Mouse (Mus musculus) heart, adult 2 months (tissue): ENCODE data around the gene Gmps. TPM values are rescaled to one million over a fixed set of nuclear protein-coding genes. Genes with fewer than 3 reads are reported as not detected.

Source experiments
- DNase-seq, 2 experiments: peaks; one replicate each; pipeline ENCODE4 v3.0.0; 2021
- H3K27ac ChIP-seq: fragments of 200-600 bp; 2 replicates; pipeline ENCODE4 v1.8.1; 2022
- H3K27me3 ChIP-seq: fragments of 200-500 bp; 2 replicates; pipeline ENCODE4 v1.6.1; 2012; ENCODE audit warnings: mild to moderate bottlenecking, low read length, inconsistent platforms, mixed read lengths; ENCODE audit not compliant: control insufficient read depth, insufficient read depth
- H3K36me3 ChIP-seq: fragments of 200-500 bp; 2 replicates; pipeline ENCODE4 v1.6.1; 2012; ENCODE audit warnings: low read length, inconsistent platforms; ENCODE audit not compliant: control insufficient read depth, insufficient read depth
- H3K4me1 ChIP-seq: fragments of 200-500 bp; 2 replicates; pipeline ENCODE4 v1.6.1; 2011; ENCODE audit warnings: low read length; ENCODE audit not compliant: control insufficient read depth, insufficient read depth
- H3K4me3 ChIP-seq: fragments of 200-600 bp; 2 replicates; pipeline ENCODE4 v1.8.1; 2022
- H3K79me2 ChIP-seq: fragments of 200-500 bp; replicated peaks from 2 replicates; pipeline ENCODE4 v1.6.1; 2012; ENCODE audit warnings: mild to moderate bottlenecking, inconsistent platforms, low read length, moderate library complexity, mixed read lengths; ENCODE audit not compliant: control insufficient read depth, insufficient read depth
- H3K9ac ChIP-seq: fragments of 200-500 bp; 2 replicates; pipeline ENCODE4 v1.6.1; 2012; ENCODE audit warnings: low read depth, mild to moderate bottlenecking, control low read depth, inconsistent platforms, low read length, mixed read lengths
- CTCF ChIP-seq: fragments of 200-600 bp; IDR thresholded peaks from 2 replicates; pipeline ENCODE4 v1.8.1; 2022; ENCODE audit warnings: antibody characterized with exemption, mild to moderate bottlenecking, moderate library complexity
- EP300 ChIP-seq: fragments of 200-500 bp; IDR thresholded peaks from 2 replicates; pipeline ENCODE4 v1.6.1; 2011; ENCODE audit warnings: low read depth, low read length, control low read depth; ENCODE audit not compliant: insufficient read depth
- POLR2A ChIP-seq: fragments of 200-500 bp; IDR thresholded peaks from 2 replicates; pipeline ENCODE4 v1.6.1; 2011; ENCODE audit warnings: mild to moderate bottlenecking, low read depth, low read length, control low read depth; ENCODE audit not compliant: insufficient read depth
- WGBS: fragments of 180-500 bp; shearing (Covaris S2); methylation state at CpG from one replicate; pipeline ENCODE4 v1.1.7; 2018; 5-methylcytosine and 5-hydroxymethylcytosine counted together
- intact Hi-C: fragments of 180-260 bp; cut with DNase I; formaldehyde crosslinking; loops from one replicate; pipeline ENCODE4 v1.15.1; 2025
- polyA plus RNA-seq: library from polyadenylated mRNA; depleted of rRNA; stranded (reverse); fragments of >200 nt; gene quantifications from 2 replicates; pipeline ENCODE4 v1.2.3, GENCODE M21; 2012; rRNA removed
- total RNA-seq, 2 experiments: library from RNA; stranded (reverse); gene quantifications; 2 replicates each; pipeline ENCODE4 v1.2.3; 2021

The Gmps gene
- total and polyA plus RNA-seq, 3 experiments = 4.4 to 27.4 (median 24.6) TPM

- no peaks in the 10 kb centered on the region for H3K79me2 ChIP-seq
- 13% methylated on average over 25 of the region's 25 CpGs for WGBS
- 0 out of 2 replicates have a peak, but pooled peaks have one; percentile 22 for TF ChIP-seq EP300
- TF ChIP-seq POLR2A = no peak
- TF ChIP-seq CTCF = peak; percentile 91
- H3K4me1 ChIP-seq = no peaks in the 10 kb centered on the region
- intact Hi-C loops = loop anchor here (1.0 to 2.0 kb wide), 2 partner anchors 267 to 751 kb away; no protein-coding TSS in a partner anchor
- H3K27me3 ChIP-seq = no peaks in the 10 kb centered on the region
- DNase-seq = peak; percentile 76 to 89
- H3K27ac ChIP-seq = no peak overlapping the region
- H3K9ac ChIP-seq = peak overlapping the region; percentile 80
- H3K36me3 ChIP-seq = no peaks in the 10 kb centered on the region
- peak overlapping the region; percentile 54 for H3K4me3 ChIP-seq
These were observed 64.2 kb downstream of the Gmps start for GRCm38 (mm10) chr3:64039818-64040784.

Other genes with a start within 250 kb of the Gmps start
- gene Plch1, start 76.6 kb upstream of the Gmps start, total RNA-seq = under 1 TPM in 1 of 2 experiments, not detected in 1; 0.07 TPM
- gene Plch1, start 76.6 kb upstream of the Gmps start, polyA plus RNA-seq = 0.14 TPM in 1 of 2 replicates, not detected in the other
- gene E130311K13Rik, start 46.6 kb upstream of the Gmps start, total RNA-seq = 10 to 100 TPM; 10.9 to 11.8 TPM
- 3.3 and 3.9 TPM in 2 replicates for gene E130311K13Rik, start 46.6 kb upstream of the Gmps start, polyA plus RNA-seq
- gene Slc33a1, start 11.3 kb upstream of the Gmps start, total RNA-seq = 10 to 100 TPM; 10.9 to 13.4 TPM
- gene Slc33a1, start 11.3 kb upstream of the Gmps start, polyA plus RNA-seq = 6.0 and 11.8 TPM in 2 replicates
- not detected for gene Vmn2r1, start 105.4 kb downstream of the Gmps start, total RNA-seq
- not detected in 2 replicates for gene Vmn2r1, start 105.4 kb downstream of the Gmps start, polyA plus RNA-seq
- not detected for gene Vmn2r2, start 165.8 kb downstream of the Gmps start, total RNA-seq
- not detected in 2 replicates for gene Vmn2r2, start 165.8 kb downstream of the Gmps start, polyA plus RNA-seq